Mouse (Mus musculus): ENCODE data around the gene Prl6a1.

- no peak for TF ChIP-seq EP300 (IDR thresholded peaks at IDR 0.05; ENCODE audit: low read depth)
- no peak for TF ChIP-seq CTCF (IDR thresholded peaks at IDR 0.05; ENCODE audit: low read depth)
Measured at GRCm38 (mm10) chr13:27312334-27313225, at the start of gene Prl6a1.

Data from heart, postnatal 0 days (tissue).